Mouse (Mus musculus) olfactory bulb, adult 2 months (tissue): Measurements from ENCODE around the gene Dock8. TPM values are rescaled to one million over a fixed set of nuclear protein-coding genes. Genes with fewer than 3 reads are reported as not detected.

Source experiments
- H3K27ac ChIP-seq: fragments of 200-500 bp; 2 replicates; pipeline ENCODE4 v1.5.1; 2012; ENCODE audit warnings: low read depth, low read length; ENCODE audit not compliant: insufficient read depth
- H3K4me1 ChIP-seq: fragments of 200-500 bp; 2 replicates; pipeline ENCODE4 v1.6.1; 2012; ENCODE audit warnings: low read length; ENCODE audit not compliant: control insufficient read depth, insufficient read depth
- H3K4me3 ChIP-seq: fragments of 200-500 bp; 2 replicates; pipeline ENCODE4 v1.5.1; 2012; ENCODE audit warnings: mild to moderate bottlenecking, low read depth, low read length, moderate library complexity; ENCODE audit not compliant: insufficient read depth
- CTCF ChIP-seq: fragments of 200-500 bp; IDR thresholded peaks from 2 replicates; pipeline ENCODE4 v1.5.1; 2012; ENCODE audit warnings: low read depth, mild to moderate bottlenecking, low read length, moderate library complexity; ENCODE audit not compliant: insufficient read depth
- POLR2A ChIP-seq: fragments of 200-500 bp; IDR thresholded peaks from 2 replicates; pipeline ENCODE4 v1.6.1; 2012; ENCODE audit warnings: mild to moderate bottlenecking, low read depth, low read length, moderate library complexity; ENCODE audit not compliant: insufficient read depth
- WGBS: fragments of 180-500 bp; shearing (Covaris S2); methylation state at CpG from one replicate; pipeline ENCODE4 v1.1.7; 2018; 5-methylcytosine and 5-hydroxymethylcytosine counted together
- polyA plus RNA-seq: library from polyadenylated mRNA; stranded (reverse); fragments of >200 nt; gene quantifications from 2 replicates; pipeline ENCODE4 v1.2.4, GENCODE M21; 2012; ENCODE audit warnings: low replicate concordance; ENCODE audit not compliant: missing spikeins, insufficient read depth, insufficient read length

Dock8 gene
- polyA plus RNA-seq, 1 experiment = not detected

- H3K27ac ChIP-seq = no peak overlapping the region
- H3K4me1 ChIP-seq = peaks cover 3% of the 10 kb centered on the region; the same call in 1 of the 2 replicates
- no peak overlapping the region for H3K4me3 ChIP-seq
- WGBS = 90% methylated on average over 10 of the region's 10 CpGs
- TF ChIP-seq CTCF = no peak
- no peak for TF ChIP-seq POLR2A
These were observed 20.2 kb upstream of the Dock8 start for GRCm38 (mm10) chr19:24978852-24979842.

- TF ChIP-seq POLR2A = no peak
- no peak for TF ChIP-seq CTCF
- WGBS = 47% methylated on average over 8 of the region's 8 CpGs
- Histone ChIP-seq H3K4me3 (no peak overlapping the region), H3K4me1 (peaks cover 3% of the 10 kb centered on the region; the same call in 1 of the 2 replicates), H3K27ac (no peak overlapping the region)
These were observed 18.0 kb upstream of the Dock8 start for GRCm38 (mm10) chr19:24981294-24981693.

GRCm38 (mm10) chr19:24983050-24983449, 16.3 kb upstream of the Dock8 start:
- H3K27ac ChIP-seq = no peak overlapping the region
- peaks cover 3% of the 10 kb centered on the region; the same call in 1 of the 2 replicates for H3K4me1 ChIP-seq
- no peak for TF ChIP-seq POLR2A
- no peak for TF ChIP-seq CTCF
- H3K4me3 ChIP-seq = no peak overlapping the region
- WGBS = 89% methylated on average over 4 of the region's 4 CpGs

GRCm38 (mm10) chr19:24983857-24984498, 15.4 kb upstream of the Dock8 start:
- WGBS = 81% methylated on average over 7 of the region's 7 CpGs
- Histone ChIP-seq H3K27ac (no peak overlapping the region), H3K4me3 (no peak overlapping the region), H3K4me1 (peaks cover 3% of the 10 kb centered on the region; the same call in 1 of the 2 replicates)
- TF ChIP-seq POLR2A = no peak
- no peak for TF ChIP-seq CTCF

- TF ChIP-seq POLR2A (no peak), CTCF (no peak)
- H3K4me3 ChIP-seq = no peak overlapping the region
- 95% methylated on average over 2 of the region's 2 CpGs for WGBS
These were observed 14.3 kb upstream of the Dock8 start for GRCm38 (mm10) chr19:24985045-24985444.

GRCm38 (mm10) chr19:24987355-24987754, 12.0 kb upstream of the Dock8 start:
- WGBS = 71% methylated on average over 4 of the region's 4 CpGs
- Histone ChIP-seq H3K4me3 (no peak overlapping the region), H3K27ac (no peak overlapping the region), H3K4me1 (no peaks in the 10 kb centered on the region)
- TF ChIP-seq POLR2A = no peak
- no peak for TF ChIP-seq CTCF

More at GRCm38 (mm10) chr19:24985045-24985444, 14.3 kb upstream of the Dock8 start:
- H3K4me1 ChIP-seq = peaks cover 3% of the 10 kb centered on the region; the same call in 1 of the 2 replicates
- no peak overlapping the region for H3K27ac ChIP-seq

GRCm38 (mm10) chr19:24988831-24989230, 10.5 kb upstream of the Dock8 start:
- Histone ChIP-seq H3K4me3 (no peak overlapping the region), H3K27ac (no peak overlapping the region), H3K4me1 (0 out of 2 replicates have a peak, but pooled peaks cover 2% of the 10 kb centered on the region)
- TF ChIP-seq POLR2A (no peak), CTCF (no peak)
- WGBS = 59% methylated on average over 5 of the region's 5 CpGs

- H3K27ac ChIP-seq = no peak overlapping the region
- TF ChIP-seq CTCF (no peak), POLR2A (no peak)
- 78% methylated on average over 7 of the region's 7 CpGs for WGBS
- no peak overlapping the region for H3K4me3 ChIP-seq
- H3K4me1 ChIP-seq = 0 out of 2 replicates have a peak, but pooled peaks cover 2% of the 10 kb centered on the region
These were observed 9.1 kb upstream of the Dock8 start for GRCm38 (mm10) chr19:24990138-24990822.
